Mouse (Mus musculus) right cerebral cortex, postnatal 25 days (tissue): ENCODE measurements around the gene Cdc42ep3.

Source experiments
- DNase-seq: peaks from one replicate; pipeline ENCODE4 v3.0.0; 2022

Cdc42ep3 gene

DNA sequence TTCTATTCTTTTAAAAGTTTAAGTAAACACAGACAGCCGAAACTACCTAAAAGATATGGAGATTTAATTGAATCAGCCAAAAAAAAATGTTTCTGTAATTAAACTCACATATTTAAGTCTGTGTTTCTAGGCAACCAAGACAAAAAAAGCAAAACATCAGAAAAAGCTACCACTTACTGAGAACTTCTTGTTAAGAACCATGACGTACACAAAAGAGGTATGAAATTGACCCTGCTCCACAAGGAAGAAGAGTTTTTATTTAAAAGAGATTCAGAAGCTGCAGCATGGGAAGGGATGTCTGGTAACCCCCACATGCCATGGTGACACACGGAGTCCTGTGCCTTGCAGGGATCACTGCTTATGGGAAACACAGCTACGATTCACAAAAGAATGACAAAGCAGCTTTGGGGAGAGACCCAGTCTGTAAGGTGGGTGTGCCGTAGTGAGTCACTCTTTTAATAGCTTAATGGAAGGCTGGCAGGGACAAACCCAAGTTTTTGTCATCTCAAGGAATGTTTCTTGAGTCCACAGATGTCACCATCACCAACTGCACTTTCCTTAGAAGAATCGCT is 69.8 kb downstream of the Cdc42ep3 start:
- DNase-seq = peak; percentile 38
